Mouse (Mus musculus) Muller cell, postnatal 12 days (primary cell): Measurements from ENCODE around the gene Dbn1.
"Not testable (repeated sequence)": the region's sequence is repeated elsewhere in the genome, so short reads cannot be mapped to it uniquely, and the experiment has no call there.

Source experiments
- DNase-seq: peaks from one replicate; pipeline ENCODE4 v3.0.0-alpha.2; 2015; ENCODE audit errors: inconsistent ontology term

Dbn1 gene

GRCm38 (mm10) chr13:55451296-55451695 is 36.6 kb downstream of the Dbn1 start:
- DNase-seq: no peak

DNA sequence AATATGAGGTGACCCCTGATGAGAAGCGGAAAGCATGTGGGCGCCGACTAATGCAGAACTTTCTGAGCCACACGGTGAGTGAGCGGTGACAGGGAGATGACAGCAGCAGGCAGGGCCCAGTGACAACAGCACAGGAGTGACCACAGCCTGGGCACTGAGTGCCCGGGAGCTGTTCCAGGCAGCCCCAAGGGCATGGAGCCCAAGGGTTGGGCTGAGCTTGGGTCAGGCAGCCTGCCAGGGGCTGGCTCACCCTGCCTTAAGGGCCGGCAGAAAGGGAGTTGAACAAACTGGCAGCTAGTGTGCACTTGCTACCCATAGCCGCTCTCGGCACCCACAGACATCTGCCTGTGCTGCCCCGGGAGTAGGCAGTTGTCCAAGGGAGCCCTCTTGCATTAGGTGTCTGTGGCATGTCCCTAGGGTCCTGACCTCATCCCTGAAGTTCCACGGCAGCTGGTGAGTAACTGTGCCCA is 37.4 kb downstream of the Dbn1 start:
- DNase-seq: peak; percentile 95

- DNase-seq: no peak
Measured at GRCm38 (mm10) chr13:55449679-55450441, 38.1 kb downstream of the Dbn1 start.

DNA sequence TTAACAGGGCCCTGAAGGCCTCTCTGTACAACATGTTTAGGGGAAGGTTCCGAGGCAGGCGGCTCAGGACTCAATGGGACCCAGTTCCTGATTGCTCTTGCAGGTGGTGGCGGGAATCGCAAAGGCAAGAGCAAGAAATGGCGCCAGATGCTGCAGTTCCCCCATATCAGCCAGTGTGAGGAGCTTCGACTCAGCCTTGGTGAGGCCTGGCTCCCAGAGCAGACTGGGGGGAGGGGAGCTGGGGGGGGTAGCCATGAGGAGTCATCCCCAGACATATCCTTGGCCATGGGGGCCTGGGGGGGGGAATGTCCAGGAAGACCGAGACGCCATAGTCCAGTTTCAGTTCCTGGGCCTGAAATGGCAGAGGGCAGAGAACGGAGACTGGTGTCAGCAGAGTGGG is 38.7 kb downstream of the Dbn1 start:
- no peak for DNase-seq

DNA sequence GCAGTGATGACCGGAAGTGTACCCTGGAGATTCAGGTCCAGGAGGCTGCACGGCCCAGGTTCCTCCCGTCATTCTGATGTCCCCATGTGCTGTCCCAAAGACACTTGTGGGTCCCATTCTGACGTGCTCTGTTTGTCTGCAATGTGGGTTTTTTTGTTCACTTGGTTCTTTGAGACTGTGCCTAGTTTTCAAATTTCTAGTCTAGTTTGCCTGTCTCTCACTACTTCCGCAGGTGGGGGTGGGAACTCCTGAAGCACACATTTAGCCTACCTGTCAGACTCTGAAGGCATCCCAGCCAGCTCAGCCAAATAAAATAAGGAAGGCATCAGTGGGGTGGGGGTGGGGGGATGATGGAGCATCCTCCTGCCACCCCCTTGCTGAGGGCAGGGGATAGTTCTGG is 39.8 kb downstream of the Dbn1 start:
- DNase-seq: no peak

- DNase-seq: no peak
Measured at GRCm38 (mm10) chr13:55447543-55447943, 40.4 kb downstream of the Dbn1 start.

DNA sequence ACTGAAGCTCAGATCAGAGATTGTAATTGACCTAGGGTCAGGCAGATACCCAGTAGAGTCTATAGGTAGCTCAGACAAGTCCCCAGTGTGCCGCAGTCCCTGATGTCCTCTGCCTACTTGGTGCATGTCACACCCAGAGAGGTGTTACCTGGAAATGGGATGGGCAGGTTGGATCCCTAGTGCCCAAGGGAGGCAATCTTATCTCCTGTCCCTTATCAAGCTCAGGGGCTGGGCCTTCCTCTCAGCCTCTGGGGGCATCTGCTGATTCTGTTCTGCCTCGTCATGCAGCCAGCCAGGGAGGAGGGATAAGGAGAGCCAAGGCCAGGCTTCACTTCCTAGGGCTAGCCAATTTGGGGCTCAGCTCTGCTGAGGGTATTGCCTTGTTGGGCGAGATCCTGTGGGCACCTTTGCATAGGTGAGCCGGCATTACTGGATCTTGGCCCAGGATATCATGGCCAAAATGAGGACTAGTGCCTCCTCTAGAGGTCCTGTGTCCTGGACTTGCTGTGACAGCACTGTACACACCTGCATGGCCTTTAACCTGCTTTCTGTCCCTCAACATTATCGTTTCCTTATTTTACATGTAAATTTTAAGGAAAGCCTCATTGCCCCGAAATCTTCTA is 41.3 kb downstream of the Dbn1 start:
- DNase-seq: no peak

- no peak for DNase-seq
Measured at GRCm38 (mm10) chr13:55445361-55446091, 42.4 kb downstream of the Dbn1 start.

GRCm38 (mm10) chr13:55444937-55445315 is 43.0 kb downstream of the Dbn1 start, which contains the start of gene Grk6:
Grk6 (plus strand) TSS chr13:55445072.
- peak; percentile 100 for DNase-seq

DNA sequence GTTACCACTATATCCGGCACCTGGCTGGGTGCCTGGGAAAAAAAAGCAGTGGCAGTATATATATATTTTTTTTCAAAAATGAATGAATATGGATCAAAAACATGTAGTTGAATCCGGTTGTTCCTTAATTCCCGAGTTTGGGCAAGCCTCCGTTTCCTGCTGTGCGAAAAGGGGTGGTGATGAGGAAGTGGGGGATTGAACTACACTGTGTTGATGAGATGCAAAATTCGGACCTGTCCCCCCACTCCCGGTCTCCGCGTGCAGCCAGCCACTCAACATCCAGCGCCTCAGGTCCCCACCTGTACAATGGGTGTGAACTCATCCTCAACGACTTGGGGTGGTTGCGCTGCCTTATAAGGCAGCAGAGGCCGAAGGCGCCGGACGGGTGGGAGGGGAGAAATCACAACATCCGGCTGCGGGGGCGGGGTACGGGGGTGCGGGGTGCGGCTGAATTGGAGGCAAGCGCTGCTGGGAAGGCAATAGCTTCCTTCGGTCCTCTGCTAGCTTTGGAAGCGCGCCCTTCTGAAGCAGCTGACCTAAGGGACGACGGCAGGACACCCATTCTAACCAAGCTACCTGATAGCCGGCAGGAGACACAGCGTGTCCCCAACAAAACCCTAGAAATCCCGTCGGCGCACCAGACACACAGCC is 43.5 kb downstream of the Dbn1 start:
- DNase-seq: no peak

- DNase-seq: no peak
Measured at GRCm38 (mm10) chr13:55443799-55444285, 44.1 kb downstream of the Dbn1 start.

DNA sequence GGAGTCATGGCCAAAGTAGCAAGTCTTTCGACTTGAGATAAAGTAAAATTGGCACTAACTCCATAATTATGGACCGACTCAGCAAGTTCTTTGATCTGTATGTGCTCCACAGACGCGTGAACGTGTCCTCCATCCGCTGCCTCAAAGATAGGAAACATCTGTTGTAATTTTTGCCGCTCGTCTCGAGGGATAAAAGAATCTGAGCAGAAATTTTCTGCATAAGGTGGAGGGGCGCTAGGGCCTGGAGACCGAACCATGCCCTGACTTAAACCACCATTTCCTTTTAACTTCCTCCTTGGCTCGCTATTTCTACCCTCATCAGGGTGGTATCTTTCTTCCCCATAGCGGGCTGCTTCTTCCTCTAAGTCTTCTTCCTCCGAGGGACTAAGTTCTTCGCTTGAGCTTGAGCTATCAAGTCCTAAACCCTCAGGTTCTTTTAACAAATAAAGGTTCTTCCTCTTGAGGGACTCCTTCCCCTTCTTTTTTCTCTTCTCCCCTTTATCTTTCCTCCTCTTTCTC is 50.7 kb downstream of the Dbn1 start:
- not testable (repeated sequence) for DNase-seq

- no peak for DNase-seq
Measured at GRCm38 (mm10) chr13:55431889-55432685, 55.8 kb downstream of the Dbn1 start.

DNA sequence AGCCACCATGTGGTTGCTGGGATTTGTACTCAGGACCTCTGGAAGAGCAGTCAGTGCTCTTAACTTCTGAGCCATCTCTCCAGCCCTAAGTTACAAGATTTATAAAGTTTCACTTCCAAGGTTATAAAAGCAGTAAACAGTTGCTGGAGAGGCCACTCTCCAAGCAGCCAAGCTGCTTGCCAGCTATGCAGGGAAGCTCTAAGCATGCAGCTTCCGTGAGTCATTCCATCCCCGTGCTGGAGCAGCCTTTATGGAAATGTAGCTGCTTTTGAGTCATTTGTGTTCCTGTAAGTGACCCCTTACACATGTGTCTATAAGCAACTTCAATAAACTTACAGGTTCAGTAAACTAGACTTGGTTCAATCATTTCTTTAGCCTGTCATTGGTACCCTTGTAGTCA is 57.3 kb downstream of the Dbn1 start:
- no peak for DNase-seq

GRCm38 (mm10) chr13:55429226-55429888 is 58.6 kb downstream of the Dbn1 start:
- DNase-seq: no peak

DNA sequence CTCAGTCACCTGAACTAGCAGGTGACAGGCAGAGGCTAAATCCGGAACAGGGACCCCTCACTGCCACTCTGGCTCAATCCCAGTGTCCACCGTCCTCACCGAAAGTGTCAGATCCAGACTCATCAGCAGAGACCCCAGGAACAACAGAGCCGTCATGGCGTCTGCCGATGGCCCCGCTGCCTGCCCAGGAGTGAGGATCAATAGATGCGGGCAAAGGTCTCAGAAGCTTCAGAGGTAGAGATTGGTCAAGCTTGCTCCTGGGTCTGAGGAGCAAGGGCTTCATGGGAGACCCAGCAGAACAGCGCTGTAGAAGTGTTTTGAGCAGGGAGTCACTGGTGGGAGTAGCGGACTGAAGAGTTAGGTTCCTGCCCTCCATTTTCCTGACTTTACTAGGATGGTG is 61.3 kb downstream of the Dbn1 start, which contains the start of gene F12:
F12 (minus strand) TSS at position 181 of the 400 bp plus-strand sequence.
- DNase-seq: no peak
